In genomic region chr10:117292671-117293070, GRCm38 (mm10) we compare ENCODE assay signal across 17 mouse cellular contexts. TPM values are rescaled to one million over a fixed set of nuclear protein-coding genes. Genes with fewer than 3 reads are reported as not detected.
A peak's percentile ranks its signal among the peaks of the same experiment; 100 is the strongest.
DNase-seq lines count a peak whose midpoint lies in the region; ATAC-seq and TF ChIP-seq lines count a peak whose summit lies in the region.
"Had no signal": no experiment of that assay in that cellular context is flagged by ENCODE, and none has a peak within 500 bp of the region (broad histone marks: within the 10 kb centered on the region; RNA-seq: fewer than 3 reads in every experiment).

Gene Lyz1, minus strand, starts transcription at chr10:117292868.

- ATAC-seq in heart, embryonic 11.5 days (replicated peaks; ENCODE audit: insufficient number of reproducible peaks, low FRiP score, low TSS enrichment): no peak

- no peaks in the 10 kb centered on the region for H3K36me3 ChIP-seq in heart, embryonic 11.5 days (ENCODE audit: control insufficient read depth, insufficient read depth, low read length)
- H3K36me3 ChIP-seq in thymus, adult 2 months (ENCODE audit: control insufficient read depth, insufficient read depth, low read length): no peaks in the 10 kb centered on the region
- H3K36me3 ChIP-seq: forebrain, embryonic 12.5 days; midbrain, embryonic 10.5 days; neural tube, embryonic 15.5 days had no signal

- H3K4me3 ChIP-seq in heart, embryonic 11.5 days (ENCODE audit: low read depth, low read length): no peak within 1 kb of the TSS
- no peak within 1 kb of the TSS for H3K4me3 ChIP-seq in thymus, adult 2 months (ENCODE audit: control insufficient read depth, insufficient read depth, low read length)
- H3K4me3 ChIP-seq: forebrain, embryonic 12.5 days; midbrain, embryonic 10.5 days; neural tube, embryonic 15.5 days had no signal

- H3K9ac ChIP-seq in heart, embryonic 11.5 days (ENCODE audit: low read depth, low read length): no peak within 1 kb of the TSS
- H3K9ac ChIP-seq: forebrain, embryonic 12.5 days; hindbrain, embryonic 14.5 days; lung, embryonic 14.5 days; neural tube, embryonic 15.5 days had no signal

- H3K4me1 ChIP-seq in heart, embryonic 11.5 days (ENCODE audit: control insufficient read depth, insufficient read depth, low read length): peaks cover 7% of the 10 kb centered on the region; the same call in 1 of the 2 replicates
- peaks cover 2% of the 10 kb centered on the region; the same call in 1 of the 2 replicates for H3K4me1 ChIP-seq in thymus, adult 2 months (replicated peaks; ENCODE audit: control insufficient read depth, insufficient read depth, low read length)
- H3K4me1 ChIP-seq: forebrain, embryonic 12.5 days; midbrain, embryonic 10.5 days; neural tube, embryonic 15.5 days had no signal

- no peaks in the 10 kb centered on the region for H3K9me3 ChIP-seq in heart, embryonic 11.5 days (replicated peaks; ENCODE audit: control insufficient read depth, low read length)
- H3K9me3 ChIP-seq: forebrain, embryonic 12.5 days; midbrain, embryonic 10.5 days; neural tube, embryonic 15.5 days had no signal

- H3K4me2 ChIP-seq in heart, embryonic 11.5 days: no peak within 1 kb of the TSS
- H3K4me2 ChIP-seq: forebrain, embryonic 12.5 days; hindbrain, embryonic 14.5 days; lung, embryonic 14.5 days; neural tube, embryonic 15.5 days had no signal

- no peak within 1 kb of the TSS for H3K27ac ChIP-seq in heart, embryonic 11.5 days (ENCODE audit: low read depth, low read length)
- H3K27ac ChIP-seq in thymus, adult 2 months (ENCODE audit: control insufficient read depth, insufficient read depth, low read length): no peak within 1 kb of the TSS
- H3K27ac ChIP-seq: forebrain, embryonic 12.5 days; hindbrain, embryonic 14.5 days; midbrain, embryonic 10.5 days; neural tube, embryonic 15.5 days had no signal

- TF ChIP-seq CTCF in thymus, adult 2 months (IDR thresholded peaks at IDR 0.05; ENCODE audit: borderline replicate concordance, control insufficient read depth, extremely low read depth, insufficient read depth, low read length, poor library complexity): no peak

- peaks cover 4% of the 10 kb centered on the region; the same call in 1 of the 2 replicates for H3K27me3 ChIP-seq in heart, embryonic 11.5 days (ENCODE audit: control insufficient read depth, insufficient read depth, low read length)
- no peaks in the 10 kb centered on the region for H3K27me3 ChIP-seq in thymus, adult 2 months (ENCODE audit: control insufficient read depth, insufficient read depth, low read length)
- H3K27me3 ChIP-seq: forebrain, embryonic 12.5 days; neural tube, embryonic 15.5 days had no signal

- peak in 1 of 2 experiments; percentile 53 for DNase-seq in heart, adult 18-20 months
- DNase-seq in thymus, adult 2 months: no peak
- DNase-seq in thymus, postnatal 25 days: no peak
- no peak for DNase-seq in large intestine, adult 2 months (ENCODE audit: low read depth, low spot score)
- no peak for DNase-seq in frontal cortex, postnatal 14 days (ENCODE audit: low spot score in 2 of 2)
- DNase-seq in left cerebral cortex, adult 9 months (ENCODE audit: low spot score in 2 of 2): no peak
- DNase-seq: embryo, embryonic 11 days; kidney, adult 18-20 months; liver; lung, embryonic 14.5 days; spleen, adult 18-20 months had no signal

- TF ChIP-seq POLR2A in thymus, adult 2 months (IDR thresholded peaks at IDR 0.05; ENCODE audit: control insufficient read depth, extremely low read depth, insufficient read depth, low read length, poor library complexity): no peak

- 61% methylated on average over 5 of the region's 5 CpGs for WGBS in heart, embryonic 11.5 days (ENCODE audit: insufficient replicate concordance)
- 86% methylated on average over 5 of the region's 5 CpGs for WGBS in thymus, adult 2 months
- 36% methylated on average over 5 of the region's 5 CpGs for WGBS in large intestine, adult 2 months

RNA-seq across cellular contexts. Expression of gene Lyz1, which starts in this region (rescaled TPM):
- total RNA-seq in heart, adult 18-20 months (2021): 10 to 100 TPM; 12.8 to 28.5 TPM
- 7.2 and 13.3 TPM in 2 replicates for polyA plus RNA-seq in heart, embryonic 11.5 days (2014; fragmentation: Nextera tagmentation; extraction: Ambion mirVana)
- polyA plus RNA-seq in thymus, adult 2 months (2012; rRNA removed): 12.7 and 18.6 TPM in 2 replicates
- 6,088 and 8,337 TPM in 2 replicates for polyA plus RNA-seq in large intestine, adult 2 months (2012; rRNA removed)
- total RNA-seq: ES-E14 had no signal
- polyA plus RNA-seq: forebrain, embryonic 12.5 days; hindbrain, embryonic 14.5 days; lung, embryonic 14.5 days; midbrain, embryonic 10.5 days had no signal

Comparison
In these comparisons a context has a peak if more than half of its experiments do, and no peak if none do; other contexts are left out.
1. RNA of gene Lyz1 (polyA plus RNA-seq): 6,088 to 8,337 TPM in large intestine, adult 2 months; 12.7 to 18.6 TPM in thymus, adult 2 months and 7.2 to 13.3 TPM in heart, embryonic 11.5 days; every median in the first group is over 100 times any median in the second.